Mouse (Mus musculus) kidney, postnatal 14 days (tissue): ENCODE results near the gene Dpf3.
A peak's percentile ranks its signal among the peaks of the same experiment; 100 is the strongest.

Experiments used
- DNase-seq: peaks from one replicate; pipeline ENCODE4 v3.0.0; 2022; ENCODE audit warnings: mixed read lengths

The Dpf3 gene

DNA sequence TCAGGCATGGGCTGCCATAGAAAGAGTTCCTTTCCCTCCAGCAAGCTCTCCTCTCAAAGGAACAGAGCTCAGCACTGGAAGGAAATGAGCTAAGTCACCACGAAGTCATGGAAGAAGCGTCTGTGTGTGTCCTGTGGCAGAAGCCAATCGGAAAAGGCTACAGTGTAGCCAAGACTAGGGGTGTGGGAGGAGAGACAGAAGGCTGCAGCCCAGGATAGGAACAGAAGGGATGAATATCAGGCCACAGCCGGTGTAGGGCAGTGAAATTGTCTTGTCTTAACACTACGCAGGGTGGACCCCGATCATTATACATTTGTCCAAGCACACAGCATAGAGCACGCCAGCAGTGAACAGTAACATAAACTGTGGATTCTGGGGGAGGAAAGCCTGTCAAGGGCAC is 157.5 kb downstream of the Dpf3 start:
- no peak for DNase-seq

DNA sequence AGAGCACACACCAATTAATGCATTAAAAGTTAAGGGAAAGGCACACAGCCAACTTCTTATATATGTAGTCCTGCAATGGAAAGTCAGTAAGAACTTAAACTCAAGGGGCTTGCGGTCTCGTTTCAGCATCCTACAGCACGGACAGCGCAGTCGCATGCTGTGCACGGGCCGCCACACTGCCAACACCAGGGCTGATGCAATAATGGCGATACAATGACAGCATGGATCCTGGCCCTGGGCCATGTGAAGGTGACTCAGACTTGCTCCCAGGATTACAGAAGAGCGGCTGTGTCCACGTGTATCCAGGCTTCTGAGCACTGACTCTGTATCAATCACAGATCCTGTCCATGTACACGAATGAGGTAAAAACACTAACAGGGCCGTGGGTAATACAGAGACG is 158.6 kb downstream of the Dpf3 start:
- peak; percentile 12 for DNase-seq

DNA sequence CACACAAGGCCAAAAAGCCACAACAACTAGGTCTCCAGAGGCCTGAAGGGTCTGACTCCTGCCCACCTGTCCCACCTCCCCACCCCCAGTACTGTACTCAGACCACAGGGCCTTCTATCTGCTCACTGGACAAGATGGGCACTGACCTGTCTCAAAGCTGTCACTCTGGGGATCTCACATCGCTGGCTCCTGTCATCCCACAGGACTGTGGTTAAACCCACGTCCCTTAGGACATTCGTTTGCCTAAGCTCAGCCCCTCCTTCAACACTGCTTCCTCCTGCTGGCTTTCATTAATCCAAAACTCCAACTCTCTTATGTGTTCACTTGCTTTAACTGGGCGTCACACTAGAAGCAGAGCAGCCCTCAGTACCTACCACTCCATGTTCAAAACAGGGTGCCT is 159.0 kb downstream of the Dpf3 start:
- no peak for DNase-seq

DNA sequence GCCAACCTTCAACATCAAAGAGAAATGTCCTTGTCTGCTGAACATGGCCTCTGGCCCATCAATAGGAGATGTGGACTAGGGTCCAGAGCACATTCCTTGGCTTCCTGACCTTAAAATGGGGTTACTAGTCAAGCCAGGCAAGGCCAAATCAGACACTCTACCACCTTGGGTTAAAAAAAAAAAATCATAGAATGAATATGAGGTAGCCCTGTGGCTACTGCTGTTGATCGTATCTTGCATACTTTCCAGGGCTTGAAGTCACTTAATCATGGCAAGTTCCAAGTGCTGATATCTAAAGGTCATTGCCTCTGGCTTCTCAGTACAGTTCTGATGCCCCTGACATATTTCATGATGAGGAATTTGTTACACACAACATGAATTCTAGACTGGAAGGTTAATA is 160.1 kb downstream of the Dpf3 start:
- DNase-seq: no peak

DNA sequence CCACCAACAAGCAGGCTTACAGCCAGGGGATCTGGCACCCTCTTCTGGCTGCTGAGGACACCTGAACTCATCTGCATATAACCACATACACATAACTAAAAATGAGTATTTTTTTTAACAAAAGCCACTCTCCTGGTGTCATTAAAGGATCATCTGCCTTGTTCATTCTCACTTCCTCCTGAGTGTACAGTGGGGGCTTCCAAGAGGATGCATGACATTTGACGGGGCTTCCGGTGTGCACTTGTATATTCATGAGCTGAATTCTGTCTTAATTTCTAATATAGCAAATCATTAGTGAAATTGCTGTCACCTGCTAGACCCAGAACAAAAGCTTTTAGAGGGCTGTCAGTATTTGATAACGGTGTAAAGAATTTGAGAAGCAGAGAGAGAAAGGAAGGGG is 166.8 kb downstream of the Dpf3 start:
- DNase-seq: no peak

DNA sequence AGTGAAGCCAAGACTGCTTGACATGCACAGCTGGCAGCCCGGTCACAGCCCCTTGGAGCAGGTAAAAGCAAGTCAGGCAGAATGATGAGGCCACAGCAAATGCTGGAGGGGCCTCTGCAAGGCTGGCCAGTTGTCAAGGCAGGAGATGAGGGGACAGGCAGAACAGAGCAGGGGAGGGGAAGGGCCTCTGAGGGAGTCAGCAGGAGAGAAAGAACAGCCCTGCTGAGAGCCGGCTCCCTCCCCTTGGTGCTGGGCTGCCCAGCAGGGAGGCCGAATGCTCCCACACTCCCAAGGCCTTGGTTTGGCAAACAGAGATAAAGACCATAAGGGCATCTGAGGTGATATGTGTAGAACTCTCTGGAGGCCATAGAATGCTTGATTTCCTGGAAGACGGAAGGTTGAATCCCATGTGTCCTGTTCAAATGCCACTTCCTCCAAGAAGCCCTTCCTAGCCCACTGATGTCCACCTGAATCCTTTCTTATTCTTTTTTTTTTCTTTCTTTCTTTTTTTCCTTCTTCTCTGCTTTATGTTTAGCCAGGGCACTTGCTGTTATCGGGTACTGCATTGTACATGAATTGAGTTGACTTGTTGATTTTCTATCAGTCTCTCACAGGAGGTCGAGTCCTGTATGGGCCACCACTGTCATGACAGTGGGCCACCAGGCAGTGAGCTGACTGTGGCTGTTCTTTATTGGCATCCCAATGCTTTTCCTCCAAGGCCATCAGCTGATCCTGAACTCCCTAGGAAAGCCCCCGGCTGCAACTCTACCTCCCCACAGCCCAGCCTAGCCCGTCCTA is 169.7 kb downstream of the Dpf3 start:
- DNase-seq: no peak

DNA sequence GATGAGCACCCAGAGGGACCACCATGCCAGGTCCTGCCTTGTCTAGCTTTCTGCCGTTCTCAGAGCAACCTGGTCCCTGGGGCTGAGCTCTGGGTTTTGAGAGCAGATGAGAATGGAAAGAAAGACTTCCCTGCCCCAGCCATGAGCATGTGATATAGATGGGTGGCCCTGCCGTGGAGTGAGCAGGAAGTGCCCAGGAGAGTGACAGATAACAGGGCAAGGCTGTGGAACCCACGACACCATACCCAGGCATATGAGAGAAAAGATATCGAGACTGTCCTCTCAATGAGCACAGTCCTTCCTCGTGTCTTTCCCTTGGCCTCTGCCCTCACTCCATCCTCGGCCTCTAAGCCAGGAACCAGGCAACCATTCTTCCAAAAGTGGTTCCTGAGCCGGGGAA is 172.8 kb downstream of the Dpf3 start:
- DNase-seq: no peak

DNA sequence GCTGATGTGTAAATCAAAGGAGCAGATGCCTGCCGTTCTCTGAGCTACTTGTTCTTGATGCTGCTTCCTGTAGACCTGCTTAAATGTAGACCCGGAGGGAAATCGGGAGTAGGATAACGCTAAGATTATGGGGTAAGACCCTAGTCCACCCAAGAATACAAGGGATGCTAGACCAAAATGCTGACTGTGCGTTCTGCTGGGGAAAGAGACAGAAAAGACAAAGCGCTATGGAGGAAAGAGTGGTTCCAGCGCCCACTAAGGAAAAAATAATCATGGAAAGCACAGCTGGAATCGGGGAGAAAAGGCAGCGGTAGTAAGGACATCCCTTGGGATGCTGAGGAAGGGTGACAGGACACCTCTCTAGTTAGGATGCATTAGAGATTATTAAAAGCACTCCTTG is 174.7 kb downstream of the Dpf3 start:
- no peak for DNase-seq

DNA sequence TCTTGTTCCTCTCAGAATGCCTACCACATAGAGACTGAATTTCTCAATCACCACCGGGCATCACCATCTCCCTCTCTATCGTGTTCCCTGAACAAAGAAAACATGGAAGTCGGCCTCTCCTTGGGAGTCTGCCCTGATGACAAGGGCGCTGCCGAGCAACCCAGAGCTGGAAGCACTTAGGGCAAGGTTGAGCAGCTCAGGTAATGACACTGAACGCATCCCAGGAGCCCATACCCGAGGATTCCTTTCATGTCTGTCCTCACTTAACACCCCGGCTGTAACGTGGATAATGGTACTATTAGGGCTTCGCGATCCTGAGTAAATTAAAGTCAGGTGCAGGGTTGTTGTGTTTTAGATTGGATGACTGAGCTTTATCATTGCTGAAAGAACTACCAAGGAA is 176.9 kb downstream of the Dpf3 start:
- no peak for DNase-seq

DNA sequence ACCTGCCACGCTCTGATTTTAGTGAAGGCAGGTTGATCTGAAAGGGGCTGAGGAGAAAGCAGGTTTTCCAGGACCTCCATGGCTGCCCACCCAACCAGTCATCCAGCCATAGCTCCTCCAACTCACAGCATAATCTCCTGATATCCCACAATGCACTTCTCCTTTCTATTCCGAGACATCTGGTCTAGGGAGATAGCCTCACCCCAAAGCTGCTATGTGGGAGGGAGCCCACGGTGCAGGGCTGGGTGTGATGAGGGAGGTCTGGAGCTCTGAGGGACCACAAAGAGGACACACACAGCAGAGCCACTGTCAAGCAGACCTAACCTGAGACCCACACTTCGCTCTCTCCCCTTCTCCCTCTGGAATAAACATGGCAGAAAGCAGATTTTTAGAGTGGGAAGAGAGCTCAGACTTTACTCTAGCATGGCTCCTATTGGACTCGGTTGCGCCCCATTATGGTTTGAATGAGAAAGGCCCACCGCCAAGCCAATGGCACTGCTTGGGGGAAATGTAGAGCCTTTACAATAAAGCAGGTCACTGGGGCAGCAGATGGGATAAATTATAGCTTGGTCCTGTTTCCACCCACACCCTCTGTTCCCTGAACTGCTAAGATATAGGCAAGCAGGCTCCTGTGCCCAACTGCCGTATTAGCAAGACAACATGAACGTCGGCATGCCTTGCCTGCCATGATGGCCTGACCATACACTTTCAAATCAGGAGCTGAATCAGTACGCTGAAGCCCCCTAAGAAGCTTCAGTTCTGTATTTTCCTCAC is 178.3 kb downstream of the Dpf3 start:
- DNase-seq: no peak

DNA sequence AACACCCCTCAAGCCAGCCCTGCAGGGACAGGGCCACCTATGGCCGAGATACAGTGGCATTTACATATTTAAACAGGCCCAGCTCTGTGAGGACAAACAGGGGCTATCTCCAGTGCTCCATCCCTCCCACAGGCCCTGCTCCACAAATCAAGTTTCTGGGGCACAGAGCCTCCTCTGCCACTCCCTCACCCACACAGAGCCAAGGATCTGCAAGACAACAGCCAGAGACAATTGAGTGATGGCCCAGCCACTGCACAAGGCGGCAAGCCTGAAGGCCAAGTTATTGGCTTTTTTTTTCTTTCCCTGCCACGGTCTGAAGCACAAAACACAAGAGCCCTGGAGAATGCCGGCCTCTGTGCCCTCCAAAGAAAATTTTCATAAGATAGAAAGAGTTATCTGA is 178.9 kb downstream of the Dpf3 start:
- DNase-seq: no peak

DNA sequence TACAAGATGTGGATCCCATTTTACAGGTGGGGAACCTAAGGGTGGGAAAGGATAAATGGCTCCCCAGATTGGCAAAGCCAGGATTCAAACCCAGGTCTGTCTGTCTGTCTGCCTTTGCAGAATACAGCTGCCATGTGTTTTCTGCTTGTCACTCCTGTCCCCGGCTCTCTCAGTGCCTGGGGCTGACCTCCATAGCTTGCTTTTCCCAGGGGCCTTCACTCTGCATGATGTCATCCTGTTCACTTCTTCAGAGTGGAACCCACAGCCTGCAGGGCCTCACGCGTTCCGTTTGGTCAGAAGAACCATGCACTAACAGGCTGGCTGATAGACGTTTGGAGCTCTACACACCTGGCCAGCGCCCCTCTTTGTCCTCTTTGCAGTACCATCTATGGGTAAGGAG is 184.3 kb downstream of the Dpf3 start:
- DNase-seq: no peak

DNA sequence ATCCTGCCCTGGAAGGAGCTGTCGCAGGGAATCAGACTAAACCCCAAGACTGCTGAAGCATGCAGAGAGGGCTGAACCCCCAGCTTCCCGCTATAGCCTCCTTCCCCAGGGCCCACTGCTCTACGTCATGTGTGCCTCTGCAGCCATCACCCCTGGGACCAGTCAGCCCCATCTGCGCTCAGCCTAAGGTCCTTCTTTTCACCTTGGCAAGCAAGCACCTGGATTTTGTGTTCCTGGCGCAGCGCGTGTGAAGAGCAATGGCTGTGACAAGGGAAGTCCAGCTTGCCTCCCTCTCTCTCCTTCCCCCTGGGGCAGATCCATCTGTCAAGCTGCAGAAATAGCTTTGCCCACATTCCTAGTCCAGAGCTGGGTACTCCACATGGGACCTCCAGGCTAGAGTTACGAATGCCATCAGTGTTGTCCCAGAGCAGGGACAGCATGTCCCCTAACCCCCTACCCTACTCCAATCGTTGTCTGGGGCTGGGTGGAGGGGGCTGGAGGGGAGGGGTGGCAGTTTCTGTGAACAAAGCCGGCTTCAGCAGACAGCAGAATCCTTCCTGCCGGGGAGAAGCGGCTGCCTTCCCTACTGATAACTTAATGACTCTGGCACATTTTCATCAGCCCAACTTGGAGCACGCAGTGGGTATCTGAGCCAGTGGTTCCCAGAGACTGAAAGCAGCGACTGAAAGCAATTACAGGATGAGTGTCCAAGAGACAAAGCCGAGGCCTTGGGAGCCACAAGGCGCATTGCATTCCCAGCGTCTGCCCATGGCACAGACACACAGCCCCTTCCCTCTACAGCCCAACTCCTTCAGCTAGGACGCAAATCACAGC is 185.0 kb downstream of the Dpf3 start:
- peak; percentile 12 for DNase-seq

DNA sequence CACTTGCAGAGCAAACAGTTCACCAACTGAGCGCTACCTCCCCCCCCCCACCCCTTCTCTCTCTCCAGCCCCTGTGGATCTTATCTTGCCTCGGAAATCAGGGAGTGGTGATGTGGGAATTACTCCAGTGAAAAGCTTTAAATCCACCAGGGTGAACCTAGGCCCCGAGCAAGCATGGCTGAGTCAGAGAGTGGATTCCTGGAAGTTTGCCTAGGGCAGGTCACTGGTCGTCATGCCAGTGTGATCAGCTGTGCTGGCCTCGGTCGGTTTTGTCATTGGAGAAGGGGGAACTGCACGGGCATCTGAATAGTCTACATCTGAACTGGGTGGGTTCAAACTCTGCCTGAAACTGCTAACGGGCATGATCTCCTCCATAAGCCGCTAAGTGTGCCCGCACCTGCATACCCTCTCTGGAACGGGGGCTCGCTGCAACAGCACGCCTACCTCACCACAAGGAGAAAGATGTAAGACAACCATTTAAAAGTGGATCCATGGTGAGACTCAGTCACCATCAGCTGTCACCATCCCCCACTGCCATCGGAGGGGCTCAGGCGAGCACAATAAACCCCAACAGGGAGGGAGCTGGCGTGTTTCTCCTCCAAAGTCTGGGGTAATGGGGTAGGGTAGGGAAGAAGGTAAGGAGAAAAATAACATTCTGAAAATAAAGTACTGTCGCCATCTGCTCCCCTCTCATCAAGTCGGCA is 185.7 kb downstream of the Dpf3 start:
- DNase-seq: peak; percentile 68

DNA sequence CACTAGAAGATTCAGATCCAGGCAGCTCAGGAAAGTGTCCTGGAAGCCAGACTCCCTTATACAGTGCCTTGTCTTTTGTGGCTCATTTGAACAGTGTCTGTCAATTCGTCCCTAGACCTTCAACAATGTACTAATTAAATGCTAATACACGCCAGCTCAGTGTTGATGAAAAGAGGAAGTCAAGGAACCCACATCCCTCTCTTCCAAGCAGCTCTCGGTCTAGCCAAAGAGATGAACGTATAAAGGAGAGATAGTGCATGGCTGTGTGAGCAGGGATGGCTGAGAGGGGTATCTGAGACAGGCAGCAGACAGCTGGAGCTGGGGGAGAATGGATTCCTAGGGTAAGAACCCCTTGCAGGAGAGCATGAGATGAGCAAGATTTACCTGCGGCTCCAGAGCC is 189.2 kb downstream of the Dpf3 start:
- no peak for DNase-seq

DNA sequence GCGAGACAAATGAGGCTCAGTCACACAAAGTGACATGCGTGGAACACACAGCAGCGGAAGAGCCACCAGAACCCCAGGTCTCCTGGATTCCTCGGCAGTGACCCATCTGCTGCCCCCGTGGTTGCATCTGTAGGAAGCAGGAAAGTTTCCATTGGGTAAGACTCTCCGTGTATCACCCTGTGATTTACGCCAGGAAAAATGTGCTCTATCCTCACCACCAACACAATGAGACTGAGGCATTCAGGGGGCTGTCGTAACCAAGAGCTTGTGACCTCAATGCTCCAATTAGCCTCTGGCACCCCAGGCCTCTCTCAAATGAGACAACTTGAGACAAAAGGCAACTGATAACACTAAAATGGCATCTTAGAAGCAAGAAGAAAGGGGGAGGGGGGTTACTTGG is 192.5 kb downstream of the Dpf3 start:
- no peak for DNase-seq

DNA sequence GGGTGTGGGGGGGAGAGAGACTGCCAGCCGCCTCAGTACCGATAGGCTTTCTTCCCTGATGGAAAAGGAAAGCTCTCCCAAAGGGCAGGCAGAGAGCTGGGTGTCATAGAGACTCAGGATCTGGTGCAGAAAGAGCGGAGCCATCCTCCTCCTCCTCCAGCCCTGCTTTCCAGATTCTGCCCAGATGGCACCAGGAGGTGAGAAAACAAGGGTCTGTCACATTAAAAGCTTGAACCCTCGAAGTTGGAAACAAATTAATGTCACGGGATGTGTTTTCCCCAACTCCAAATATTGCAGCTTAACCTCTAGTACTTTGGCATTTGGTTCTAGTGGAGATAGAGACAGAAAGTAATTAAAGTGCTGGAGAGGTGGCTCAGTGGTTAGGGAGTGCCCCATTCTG is 195.6 kb downstream of the Dpf3 start:
- no peak for DNase-seq

DNA sequence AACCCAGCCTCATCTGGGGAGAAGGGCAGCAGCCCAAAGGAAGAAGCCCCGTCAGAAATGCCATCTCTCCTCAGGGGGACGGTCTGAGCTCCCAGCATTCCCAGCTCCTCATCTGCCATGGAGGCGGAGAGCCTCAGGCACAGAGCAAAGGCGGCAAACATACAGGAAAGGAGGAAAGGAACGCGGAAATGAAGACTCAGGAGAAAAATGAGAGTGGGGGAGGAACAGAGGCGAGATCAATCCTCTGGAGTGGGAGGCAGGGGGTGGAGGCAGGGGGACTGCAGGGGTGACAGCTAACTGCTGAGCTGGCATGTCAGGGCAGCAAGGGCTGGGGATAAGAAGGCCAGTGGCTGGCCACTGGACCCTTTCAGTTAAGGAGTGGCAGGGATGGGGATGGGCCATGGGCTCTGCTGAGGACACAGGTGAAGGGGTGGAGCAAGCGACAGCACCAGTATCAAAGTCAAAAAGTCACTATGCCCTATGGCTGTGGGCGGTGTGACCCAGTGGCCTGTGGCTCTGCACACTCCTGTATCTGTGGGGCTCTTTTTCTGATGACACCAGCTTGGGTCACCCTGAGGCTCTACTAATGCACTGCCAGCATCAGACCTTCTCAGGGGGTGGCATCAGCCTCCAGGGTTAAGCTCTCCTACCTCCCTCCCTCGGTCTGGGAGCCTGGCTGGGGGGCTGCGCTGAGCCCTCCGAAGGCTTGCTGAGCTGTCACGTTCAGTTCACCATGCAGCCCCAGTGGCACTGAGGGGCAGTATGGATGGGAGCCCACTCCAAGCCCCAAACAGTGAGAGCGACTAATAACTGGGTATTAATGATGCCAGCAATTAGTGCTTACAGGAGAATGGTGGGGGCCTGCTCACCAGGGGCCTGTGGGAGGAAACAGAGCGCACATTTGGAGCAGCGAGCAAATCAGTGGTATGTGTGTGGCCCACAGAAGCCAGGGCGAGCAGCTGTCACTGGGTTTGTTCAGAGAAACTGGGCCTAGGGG is 200.7 kb downstream of the Dpf3 start:
- DNase-seq: no peak

DNA sequence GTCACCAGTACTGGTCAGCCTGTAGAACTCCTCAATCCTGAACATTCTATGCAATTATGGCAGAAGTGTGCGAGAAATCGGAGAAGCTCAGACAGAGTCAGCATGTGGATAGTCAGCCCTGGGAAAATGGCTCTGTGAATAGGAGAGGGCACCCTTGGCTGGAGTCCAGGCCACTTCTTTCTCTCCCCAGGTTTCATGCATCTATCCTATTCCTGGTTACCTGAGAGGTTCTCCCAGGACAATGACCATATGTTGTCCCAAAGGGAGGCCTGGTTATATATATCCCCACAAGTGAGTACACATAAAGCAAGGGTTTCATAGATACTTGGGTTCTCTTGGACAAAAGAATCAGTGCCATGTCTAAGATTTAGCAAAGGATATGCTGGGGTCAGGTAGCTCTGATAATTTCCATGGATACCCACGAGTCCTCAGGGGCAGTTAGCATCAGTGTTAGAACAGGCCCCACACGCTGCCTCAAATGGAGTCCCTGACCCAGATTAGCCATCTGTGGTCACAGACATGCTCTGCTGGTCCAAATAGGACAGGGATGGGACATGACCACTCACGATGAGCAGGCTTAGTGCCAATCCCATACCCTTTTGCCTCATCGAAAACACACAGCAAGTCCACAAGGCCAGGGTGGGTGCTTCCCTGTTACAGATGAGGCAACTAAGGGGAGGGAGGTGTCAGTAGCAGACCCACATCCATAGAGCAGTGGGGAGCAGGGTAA is 203.8 kb downstream of the Dpf3 start:
- DNase-seq: no peak

DNA sequence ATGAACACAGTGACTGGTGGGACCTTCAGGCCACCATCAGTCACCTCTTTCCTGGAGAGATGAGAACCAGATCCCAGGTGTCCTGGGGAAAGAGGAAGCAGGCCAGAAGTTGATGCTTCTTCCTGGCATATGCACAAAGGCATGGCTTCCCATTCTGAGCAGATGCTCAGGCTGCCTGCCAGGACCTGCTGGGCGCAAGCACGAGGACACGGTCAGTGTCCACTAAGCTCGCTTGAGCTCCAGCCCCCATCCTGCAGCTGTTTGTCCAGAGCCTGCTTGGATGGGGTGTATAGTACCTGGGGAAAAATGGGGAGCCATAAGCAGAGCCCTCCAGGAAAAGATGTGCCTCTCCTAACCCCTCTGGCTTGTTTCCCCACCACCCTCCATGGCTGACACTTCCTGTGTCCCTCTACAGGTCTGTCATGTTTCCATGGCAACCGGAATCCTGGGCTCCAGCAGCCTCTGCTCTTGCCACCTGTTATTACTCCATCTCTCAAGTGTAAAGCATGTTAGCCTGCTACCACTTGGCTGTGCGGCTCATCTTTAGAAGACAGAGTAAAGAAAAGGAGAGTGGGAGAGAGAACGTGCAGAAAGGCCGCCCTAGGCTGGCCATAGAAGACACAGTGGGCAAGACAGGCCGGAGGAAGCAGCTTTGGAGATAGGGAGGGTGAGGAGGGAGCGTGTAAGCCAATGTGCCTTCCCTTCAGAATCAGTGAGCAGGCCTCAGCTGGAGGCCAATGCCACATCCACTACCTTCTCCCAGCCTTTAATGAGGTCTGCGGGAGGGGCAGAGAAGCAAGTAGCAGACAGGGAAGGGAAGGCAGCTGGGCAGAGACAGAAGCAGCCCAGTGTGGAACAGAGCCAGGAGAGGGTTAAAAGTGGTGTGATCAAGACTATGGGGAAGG is 209.7 kb downstream of the Dpf3 start:
- peak; percentile 34 for DNase-seq
